Mouse (Mus musculus) heart, adult 11 months (tissue): ENCODE measurements at regions not wholly inside any gene's neighbourhood (a gene's known extent, or its start where the extent isn't known, plus 50 kb on each side); places are given as distances from the start of the nearest gene placed in this dataset.

Experiments
- DNase-seq: peaks from one replicate; pipeline ENCODE4 v3.0.0; 2022

GRCm38 (mm10) chr13:99780751-99781460, 120.0 kb downstream of the Cartpt start:
- peak; percentile 85 for DNase-seq

- DNase-seq = no peak
These were observed 122.1 kb downstream of the Cartpt start for GRCm38 (mm10) chr13:99778747-99779146.

GRCm38 (mm10) chr13:99777736-99778135, 123.2 kb downstream of the Cartpt start:
- no peak for DNase-seq

GRCm38 (mm10) chr13:99765965-99766364, 134.9 kb downstream of the Cartpt start:
- DNase-seq = peak; percentile 92

- DNase-seq = no peak
These were observed 136.1 kb downstream of the Cartpt start for GRCm38 (mm10) chr13:99764764-99765163.

GRCm38 (mm10) chr13:99764097-99764714, 136.7 kb downstream of the Cartpt start:
- DNase-seq = no peak

GRCm38 (mm10) chr13:99761843-99762242, 139.0 kb downstream of the Cartpt start:
- no peak for DNase-seq

- DNase-seq = peak; percentile 51
These were observed 139.5 kb downstream of the Cartpt start for GRCm38 (mm10) chr13:99761423-99761822.

- peak; percentile 67 for DNase-seq
These were observed 140.2 kb downstream of the Cartpt start for GRCm38 (mm10) chr13:99760646-99761045.

- DNase-seq = no peak
These were observed 141.4 kb downstream of the Cartpt start for GRCm38 (mm10) chr13:99759256-99760044.

- no peak for DNase-seq
These were observed 146.2 kb downstream of the Cartpt start for GRCm38 (mm10) chr13:99754701-99755100.

GRCm38 (mm10) chr13:99754251-99754652, 146.6 kb downstream of the Cartpt start:
- DNase-seq = peak; percentile 69

GRCm38 (mm10) chr13:99753526-99753925, 147.4 kb downstream of the Cartpt start:
- peak; percentile 53 for DNase-seq

GRCm38 (mm10) chr13:99750729-99751128, 150.2 kb downstream of the Cartpt start:
- DNase-seq = no peak

GRCm38 (mm10) chr13:99749342-99749741, 151.5 kb downstream of the Cartpt start:
- DNase-seq = peak; percentile 78

- peak; percentile 94 for DNase-seq
These were observed 152.8 kb downstream of the Cartpt start for GRCm38 (mm10) chr13:99748128-99748527.

- peak; percentile 79 for DNase-seq
These were observed 155.4 kb downstream of the Cartpt start for GRCm38 (mm10) chr13:99745526-99745925.

- DNase-seq = peak; percentile 92
These were observed 156.1 kb downstream of the Cartpt start for GRCm38 (mm10) chr13:99744790-99745120.

GRCm38 (mm10) chr13:99743952-99744789, 156.7 kb downstream of the Cartpt start:
- peak; percentile 86 for DNase-seq

- no peak for DNase-seq
These were observed 158.4 kb downstream of the Cartpt start for GRCm38 (mm10) chr13:99742507-99742906.

GRCm38 (mm10) chr13:99741981-99742380, 158.9 kb downstream of the Cartpt start:
- peak; percentile 55 for DNase-seq

- DNase-seq = peak; percentile 56
These were observed 161.5 kb downstream of the Cartpt start for GRCm38 (mm10) chr13:99739420-99739819.

GRCm38 (mm10) chr13:99737271-99737670, 163.6 kb downstream of the Cartpt start:
- peak; percentile 95 for DNase-seq
